Mouse (Mus musculus): ENCODE measurements around the gene Aurkb.

Aurkb gene

DNA sequence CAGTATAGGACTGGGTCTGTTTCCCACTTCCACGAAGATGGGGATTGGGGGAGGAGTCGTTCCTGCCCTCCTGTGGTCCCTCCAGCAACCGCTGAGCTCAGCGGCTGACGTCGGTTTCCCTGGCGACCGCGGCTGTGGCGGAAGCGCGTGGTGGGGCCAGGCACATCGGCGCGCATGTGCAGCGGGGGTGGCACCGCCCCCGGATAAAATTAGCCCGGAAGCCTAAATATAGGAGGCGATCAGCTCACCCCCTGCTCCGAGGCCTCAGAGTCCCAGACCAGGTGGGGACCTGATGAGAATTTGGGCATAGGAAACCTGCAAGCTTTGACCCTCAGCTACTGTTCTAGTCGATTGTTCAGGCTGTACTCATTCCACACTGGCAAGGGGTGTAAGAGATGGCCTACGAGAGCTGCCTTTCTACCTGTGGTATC, 54.5 kb downstream of the Aurkb start:
- peak; percentile 92 for DNase-seq

DNA sequence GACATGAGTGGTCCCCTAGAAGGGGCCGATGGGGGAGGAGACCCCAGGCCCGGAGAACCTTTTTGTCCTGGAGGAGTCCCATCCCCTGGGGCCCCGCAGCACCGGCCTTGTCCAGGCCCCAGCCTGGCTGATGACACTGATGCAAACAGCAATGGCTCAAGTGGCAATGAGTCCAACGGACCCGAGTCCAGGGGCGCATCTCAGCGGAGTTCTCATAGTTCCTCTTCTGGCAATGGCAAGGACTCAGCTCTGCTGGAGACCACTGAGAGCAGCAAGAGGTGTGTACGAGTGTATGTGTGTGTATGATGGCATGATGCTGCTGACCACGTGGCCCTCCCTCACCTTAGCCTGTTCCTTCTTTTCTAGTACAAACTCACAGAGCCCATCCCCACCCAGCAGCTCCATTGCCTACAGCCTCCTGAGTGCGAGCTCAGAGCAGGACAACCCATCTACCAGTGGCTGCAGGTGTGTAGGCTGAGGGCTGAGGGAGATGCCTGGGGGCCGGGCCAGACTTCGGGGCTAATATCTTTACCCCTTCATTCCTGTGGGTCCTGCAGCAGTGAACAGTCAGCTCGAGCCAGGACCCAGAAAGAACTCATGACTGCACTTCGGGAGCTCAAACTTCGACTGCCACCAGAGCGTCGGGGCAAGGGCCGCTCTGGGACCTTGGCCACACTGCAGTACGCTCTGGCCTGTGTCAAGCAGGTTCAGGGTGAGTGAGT, 55.4 kb downstream of the Aurkb start:
- DNase-seq: no peak
